Mouse (Mus musculus) kidney, adult 2 months (tissue): ENCODE measurements around the gene Sec22c.

Experiments
- CTCF ChIP-seq: fragments of 200-500 bp; conservative IDR thresholded peaks from 2 replicates; pipeline ENCODE4 v1.5.1; 2011; ENCODE audit warnings: low read depth, mild to moderate bottlenecking, control low read depth, low read length, moderate library complexity, mixed read lengths; ENCODE audit not compliant: insufficient read depth, insufficient read length
- POLR2A ChIP-seq: fragments of 200-500 bp; IDR thresholded peaks from one replicate; pipeline ENCODE4 v1.6.1; 2011; ENCODE audit warnings: low read depth, low read length, control low read depth

GRCm38 (mm10) chr9:121669348-121669791 lies 35.9 kb downstream of the Sec22c start:
- TF ChIP-seq POLR2A (no peak), CTCF (peak; percentile 52)
